Mouse (Mus musculus) liver, embryonic 15.5 days (tissue): ENCODE results near the gene Boc. TPM values are rescaled to one million over a fixed set of nuclear protein-coding genes. Genes with fewer than 3 reads are reported as not detected.

ENCODE experiments used
- ATAC-seq: fragments of 200-750 bp; cut with Nextera tagmentation; 2 replicates; pipeline ENCODE4 v1.8.0; 2017; ENCODE audit warnings: moderate number of reproducible peaks, mild to moderate bottlenecking, moderate library complexity; ENCODE audit not compliant: insufficient read depth
- H3K27ac ChIP-seq: fragments of 300-500 bp; sonication (generic); replicated peaks from 2 replicates; pipeline ENCODE4 v1.5.1; 2015; ENCODE audit warnings: mild to moderate bottlenecking, inconsistent platforms
- H3K27me3 ChIP-seq: fragments of 300-500 bp; sonication (generic); 2 replicates; pipeline ENCODE4 v1.6.1; 2015; ENCODE audit warnings: mild to moderate bottlenecking, inconsistent platforms
- H3K36me3 ChIP-seq: fragments of 300-500 bp; sonication (generic); replicated peaks from 2 replicates; pipeline ENCODE4 v1.6.1; 2015; ENCODE audit warnings: moderate library complexity, mild to moderate bottlenecking, inconsistent platforms
- H3K4me1 ChIP-seq: fragments of 300-500 bp; sonication (generic); replicated peaks from 2 replicates; pipeline ENCODE4 v1.6.1; 2015; ENCODE audit warnings: inconsistent platforms
- H3K4me2 ChIP-seq: fragments of 300-500 bp; sonication (generic); 2 replicates; pipeline ENCODE4 v1.6.1; 2015; ENCODE audit warnings: moderate library complexity, mild to moderate bottlenecking, inconsistent platforms
- H3K4me3 ChIP-seq: fragments of 300-500 bp; sonication (generic); replicated peaks from 2 replicates; pipeline ENCODE4 v1.5.1; 2015; ENCODE audit warnings: mild to moderate bottlenecking, inconsistent platforms
- H3K9ac ChIP-seq: fragments of 300-500 bp; sonication (generic); 2 replicates; pipeline ENCODE4 v1.6.1; 2015; ENCODE audit warnings: moderate library complexity, mild to moderate bottlenecking, inconsistent platforms
- H3K9me3 ChIP-seq: fragments of 300-500 bp; sonication (generic); replicated peaks from 2 replicates; pipeline ENCODE4 v1.6.1; 2016; ENCODE audit warnings: inconsistent platforms
- WGBS: fragments of 180-500 bp; shearing (Covaris S2); methylation state at CpG from one replicate; pipeline ENCODE4 v1.1.7; 2015; ENCODE audit warnings: mixed read lengths; ENCODE audit not compliant: insufficient replicate concordance; 5-methylcytosine and 5-hydroxymethylcytosine counted together
- polyA plus RNA-seq: library from polyadenylated mRNA; unstranded; fragments of >200 nt; fragmentation: Nextera tagmentation; extraction: Ambion mirVana; gene quantifications from 2 replicates; pipeline ENCODE4 v1.2.1, GENCODE M21; 2015

Gene Boc
- polyA plus RNA-seq, 1 experiment from 2014 or later = 0.59 TPM

DNA sequence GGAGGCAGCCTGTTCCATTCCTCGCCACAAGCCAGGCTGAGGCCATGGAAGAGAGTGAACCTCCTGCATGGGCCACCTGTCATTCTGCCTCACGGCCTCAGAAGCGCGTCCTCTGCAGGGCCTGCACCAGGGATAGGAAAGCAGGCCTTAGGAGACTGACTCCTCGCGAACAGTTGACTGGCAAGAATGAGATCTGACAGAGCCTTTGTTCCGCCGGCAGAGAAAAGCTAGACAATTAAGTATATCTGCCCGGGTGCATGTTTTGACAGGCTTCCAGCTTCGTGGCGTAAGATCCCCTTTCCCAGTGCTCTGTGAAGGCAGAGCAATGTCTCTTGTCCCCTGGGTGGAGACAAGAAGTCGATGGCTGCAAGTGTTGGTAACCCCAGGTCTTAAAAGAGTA lies 32.0 kb downstream of the Boc start:
- WGBS = 57% methylated on average over 12 of the region's 12 CpGs

DNA sequence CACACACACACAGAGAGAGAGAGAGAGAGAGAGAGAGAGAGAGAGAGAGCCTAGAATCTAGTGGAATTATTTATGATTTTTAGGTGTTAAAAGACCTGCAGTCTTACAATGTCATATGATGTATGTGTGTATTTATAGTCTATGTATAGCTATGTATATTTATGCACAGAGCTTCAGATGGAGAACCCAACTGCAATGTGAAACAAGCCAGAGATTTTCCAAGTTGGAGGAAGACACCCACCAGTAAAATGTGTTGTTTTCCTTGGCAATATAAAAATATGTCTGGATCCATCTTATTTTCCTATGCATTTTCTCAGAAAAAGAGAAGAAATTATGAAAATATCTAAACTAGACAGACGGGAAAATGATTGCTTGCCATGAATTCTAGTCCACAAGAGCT lies 32.7 kb downstream of the Boc start:
- ATAC-seq = no peak
- WGBS = 56% methylated on average over 1 of the region's 1 CpGs
- H3K9ac ChIP-seq = no peak overlapping the region

More for the DNA sequence above, 32.0 kb downstream of the Boc start:
- H3K27me3 ChIP-seq = peaks cover 10% of the 10 kb centered on the region
- H3K9ac ChIP-seq = no peak overlapping the region
- no peak overlapping the region for H3K4me2 ChIP-seq
- H3K9me3 ChIP-seq = no peaks in the 10 kb centered on the region
- no peak overlapping the region for H3K27ac ChIP-seq
- ATAC-seq = no peak
- H3K36me3 ChIP-seq = no peaks in the 10 kb centered on the region
- no peak overlapping the region for H3K4me3 ChIP-seq
- no peaks in the 10 kb centered on the region for H3K4me1 ChIP-seq

DNA sequence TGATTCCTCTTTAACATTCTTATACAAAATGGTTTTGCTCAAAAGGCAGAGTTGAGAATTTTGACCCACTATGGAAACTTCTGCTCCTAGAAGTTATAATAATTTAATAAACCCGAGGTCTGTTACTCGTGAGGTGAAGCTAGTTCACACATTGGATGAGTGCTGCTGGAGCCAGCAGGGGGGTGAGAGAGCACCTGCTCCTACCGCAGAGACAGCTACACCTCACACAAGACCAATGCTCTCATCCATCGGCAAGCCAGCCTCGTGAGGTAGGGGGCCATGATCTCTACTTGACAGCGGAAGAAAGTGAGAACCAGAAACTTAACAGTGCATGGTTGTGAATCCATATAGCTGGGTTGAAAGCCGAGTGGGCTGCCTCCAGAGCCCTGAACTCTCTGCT lies 35.1 kb downstream of the Boc start:
- Histone ChIP-seq H3K27me3 (no peaks in the 10 kb centered on the region), H3K4me2 (no peak overlapping the region), H3K9ac (no peak overlapping the region), H3K4me3 (no peak overlapping the region), H3K27ac (no peak overlapping the region), H3K4me1 (no peaks in the 10 kb centered on the region), H3K36me3 (no peaks in the 10 kb centered on the region), H3K9me3 (no peaks in the 10 kb centered on the region)
- ATAC-seq = no peak
- WGBS = 63% methylated on average over 7 of the region's 7 CpGs

More for the DNA sequence above, 32.7 kb downstream of the Boc start:
- Histone ChIP-seq H3K27me3 (peaks cover 4% of the 10 kb centered on the region), H3K4me3 (no peak overlapping the region), H3K4me1 (no peaks in the 10 kb centered on the region), H3K36me3 (no peaks in the 10 kb centered on the region), H3K4me2 (no peak overlapping the region), H3K9me3 (no peaks in the 10 kb centered on the region), H3K27ac (no peak overlapping the region)

- H3K9me3 ChIP-seq = no peaks in the 10 kb centered on the region
- H3K36me3 ChIP-seq = no peaks in the 10 kb centered on the region
- H3K4me1 ChIP-seq = no peaks in the 10 kb centered on the region
- no peak overlapping the region for H3K4me3 ChIP-seq
- H3K4me2 ChIP-seq = no peak overlapping the region
- no peaks in the 10 kb centered on the region for H3K27me3 ChIP-seq
- no peak overlapping the region for H3K9ac ChIP-seq
- H3K27ac ChIP-seq = no peak overlapping the region
- ATAC-seq = no peak
- WGBS = 54% methylated on average over 6 of the region's 6 CpGs
These were observed 42.2 kb downstream of the Boc start for GRCm38 (mm10) chr16:44516498-44516897.

DNA sequence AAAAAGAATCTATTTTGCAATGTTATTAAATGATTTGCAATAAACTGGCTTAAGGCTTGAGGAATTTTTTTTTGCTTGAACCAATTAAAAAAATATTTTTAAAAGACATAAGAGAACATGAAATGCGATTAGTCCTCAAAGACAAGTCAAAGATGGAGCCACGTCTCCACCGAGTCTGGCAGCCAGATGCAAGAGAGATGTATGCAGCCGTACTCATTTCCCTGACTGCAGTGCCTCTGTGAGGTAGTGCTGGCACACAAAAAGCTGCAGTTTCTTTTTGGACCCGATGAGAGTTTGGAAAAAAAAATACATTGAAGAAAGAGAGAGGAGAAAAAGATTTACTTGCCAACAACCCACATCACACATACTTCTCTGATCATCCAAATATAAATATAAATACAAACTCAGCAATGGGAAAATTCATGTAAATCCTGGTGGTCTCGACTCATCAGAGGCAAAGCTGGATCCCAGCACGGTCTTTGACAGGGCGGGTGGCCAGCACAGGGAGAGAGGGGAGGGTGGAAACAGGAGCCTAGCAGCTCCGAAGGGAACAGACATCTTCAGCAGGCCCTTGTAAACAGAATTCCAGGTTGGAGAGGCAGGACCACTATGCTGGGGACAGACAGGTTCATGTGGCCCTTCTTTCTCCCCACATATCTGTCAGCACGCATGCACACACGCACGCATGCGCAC lies 48.0 kb downstream of the Boc start:
- Histone ChIP-seq H3K4me3 (no peak overlapping the region), H3K27me3 (no peaks in the 10 kb centered on the region), H3K36me3 (no peaks in the 10 kb centered on the region), H3K9me3 (no peaks in the 10 kb centered on the region), H3K9ac (no peak overlapping the region), H3K4me1 (no peaks in the 10 kb centered on the region), H3K27ac (no peak overlapping the region), H3K4me2 (no peak overlapping the region)
- no peak for ATAC-seq
- WGBS = 69% methylated on average over 13 of the region's 13 CpGs

- Histone ChIP-seq H3K9ac (no peak overlapping the region), H3K36me3 (no peaks in the 10 kb centered on the region), H3K27me3 (no peaks in the 10 kb centered on the region), H3K4me3 (no peak overlapping the region), H3K27ac (no peak overlapping the region), H3K4me2 (no peak overlapping the region), H3K9me3 (no peaks in the 10 kb centered on the region), H3K4me1 (no peaks in the 10 kb centered on the region)
- WGBS = 63% methylated on average over 7 of the region's 7 CpGs
- ATAC-seq = no peak
These were observed 49.0 kb downstream of the Boc start for GRCm38 (mm10) chr16:44509458-44510344.

DNA sequence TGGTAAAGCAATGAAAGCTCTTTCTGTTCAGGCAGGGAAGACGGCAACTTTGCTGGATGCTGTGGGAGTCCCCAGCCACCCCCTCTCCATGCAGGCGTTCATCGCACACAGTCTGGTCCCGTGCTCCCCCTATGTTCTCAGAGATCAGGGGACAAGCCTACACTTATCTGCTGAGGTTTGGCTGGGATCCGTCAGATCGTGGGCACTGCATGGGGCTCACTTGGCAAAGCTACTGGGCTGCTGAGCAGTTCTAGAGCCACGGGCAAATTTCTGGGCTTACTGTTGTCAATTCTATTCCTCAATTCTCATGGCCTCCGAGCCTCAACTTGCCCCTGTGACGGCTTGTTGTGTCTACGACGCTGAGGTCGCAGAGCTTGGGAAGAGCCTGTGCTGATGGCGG lies 49.9 kb downstream of the Boc start:
- no peak for ATAC-seq
- Histone ChIP-seq H3K4me1 (no peaks in the 10 kb centered on the region), H3K36me3 (no peaks in the 10 kb centered on the region), H3K27ac (no peak overlapping the region), H3K4me2 (no peak overlapping the region), H3K4me3 (no peak overlapping the region), H3K9me3 (no peaks in the 10 kb centered on the region), H3K9ac (no peak overlapping the region), H3K27me3 (no peaks in the 10 kb centered on the region)
- whole genome bisulfite sequencing = 67% methylated on average over 13 of the region's 13 CpGs

DNA sequence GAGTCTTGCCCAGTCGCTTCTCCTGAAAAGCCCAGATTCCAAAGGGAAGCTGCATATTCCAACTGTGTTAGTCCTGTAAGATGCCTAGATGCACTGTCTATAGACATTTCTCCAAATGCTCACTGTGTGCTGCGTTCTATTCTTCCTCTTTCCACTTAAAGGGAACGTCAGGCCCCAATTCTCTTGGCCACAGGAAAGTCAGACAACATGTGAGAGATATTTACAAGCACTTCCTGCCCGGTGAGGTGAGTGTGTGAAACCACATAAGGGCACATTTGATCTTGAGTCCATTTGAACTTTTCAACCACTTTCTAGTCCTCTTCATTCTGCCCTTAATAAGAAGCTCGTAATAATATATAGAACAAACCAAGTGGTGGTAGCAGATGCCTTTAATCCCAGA lies 50.7 kb downstream of the Boc start:
- H3K4me2 ChIP-seq = no peak overlapping the region
- H3K9ac ChIP-seq = no peak overlapping the region
- H3K9me3 ChIP-seq = no peaks in the 10 kb centered on the region
- no peaks in the 10 kb centered on the region for H3K27me3 ChIP-seq
- H3K4me3 ChIP-seq = no peak overlapping the region
- WGBS = 30% methylated on average over 5 of the region's 5 CpGs
- no peak overlapping the region for H3K27ac ChIP-seq
- ATAC-seq = no peak
- no peaks in the 10 kb centered on the region for H3K36me3 ChIP-seq
- no peaks in the 10 kb centered on the region for H3K4me1 ChIP-seq

- no peaks in the 10 kb centered on the region for H3K9me3 ChIP-seq
- WGBS = 60% methylated on average over 10 of the region's 10 CpGs
- no peak overlapping the region for H3K4me2 ChIP-seq
- no peak for ATAC-seq
- no peaks in the 10 kb centered on the region for H3K27me3 ChIP-seq
- no peak overlapping the region for H3K4me3 ChIP-seq
- no peak overlapping the region for H3K9ac ChIP-seq
- no peaks in the 10 kb centered on the region for H3K36me3 ChIP-seq
- no peak overlapping the region for H3K27ac ChIP-seq
- H3K4me1 ChIP-seq = no peaks in the 10 kb centered on the region
These were observed 51.4 kb downstream of the Boc start for GRCm38 (mm10) chr16:44507027-44507929.

GRCm38 (mm10) chr16:44505243-44505642 lies 53.5 kb downstream of the Boc start:
- Histone ChIP-seq H3K36me3 (no peaks in the 10 kb centered on the region), H3K9ac (no peak overlapping the region), H3K4me1 (no peaks in the 10 kb centered on the region), H3K4me3 (no peak overlapping the region), H3K9me3 (no peaks in the 10 kb centered on the region), H3K4me2 (no peak overlapping the region), H3K27ac (no peak overlapping the region), H3K27me3 (no peaks in the 10 kb centered on the region)
- WGBS = 66% methylated on average over 1 of the region's 1 CpGs
- ATAC-seq = no peak
